Mouse (Mus musculus) spleen, postnatal 4 days (tissue): ENCODE measurements around the gene Lipc.
A peak's percentile ranks its signal among the peaks of the same experiment; 100 is the strongest.

Experiments used
- DNase-seq, 2 experiments: peaks; one replicate each; pipeline ENCODE4 v3.0.0; 2022; ENCODE audit warnings: low spot score in 2 of 2

The Lipc gene

DNA sequence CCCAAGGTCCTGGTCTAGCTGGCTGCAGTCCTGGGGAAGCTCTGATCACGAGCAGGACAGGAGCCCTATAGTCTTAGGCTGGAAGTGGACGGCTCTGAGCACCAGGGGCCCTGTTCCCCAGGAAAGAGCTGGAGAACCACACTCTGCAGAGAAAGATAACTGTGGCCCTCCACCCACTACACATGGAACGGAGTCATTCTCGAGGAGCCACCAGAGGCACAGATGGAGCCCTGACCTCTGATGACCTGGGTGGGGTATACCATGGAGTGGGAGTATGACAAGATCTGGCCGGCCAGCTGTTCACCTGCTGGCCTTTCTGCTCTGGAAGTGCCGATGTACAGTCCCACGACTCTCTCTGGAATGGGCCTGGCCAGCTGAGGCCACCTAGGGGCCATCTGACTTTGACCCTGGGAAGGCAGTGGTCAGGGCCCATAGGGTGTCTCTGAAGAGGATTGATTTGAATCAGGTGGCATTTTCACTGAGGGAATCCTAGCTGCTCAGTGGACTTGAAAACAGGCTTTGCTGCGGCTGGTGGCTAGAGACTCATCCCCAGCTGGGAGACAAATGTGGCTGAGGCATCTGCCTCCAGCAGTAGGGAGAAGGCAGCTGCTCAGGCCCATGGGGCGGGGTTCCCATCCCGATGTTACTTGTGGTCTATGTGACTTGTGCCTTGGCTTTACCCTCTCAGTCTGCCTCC lies 37.2 kb downstream of the Lipc start:
- peak; percentile 54 to 71 for DNase-seq

DNA sequence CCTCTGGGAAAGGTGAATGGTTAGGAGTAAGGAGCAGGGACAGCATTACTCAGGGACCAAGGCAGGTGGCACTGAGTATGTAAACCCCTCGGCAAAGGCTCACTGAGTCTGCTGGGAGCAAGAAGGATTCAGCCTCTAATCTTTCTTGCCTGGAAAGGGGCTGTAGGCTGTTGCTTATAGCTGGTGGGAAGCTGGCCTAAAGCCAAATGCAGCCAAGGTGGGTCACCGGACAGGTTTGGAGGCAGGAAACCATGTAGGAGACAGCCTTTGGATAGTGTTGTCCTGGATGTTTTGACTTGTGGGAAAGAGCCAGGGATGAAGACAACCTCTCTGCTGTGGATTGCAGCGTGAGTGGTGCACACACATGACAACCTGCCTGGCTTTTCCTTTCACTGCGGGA lies 40.9 kb downstream of the Lipc start:
- no peak for DNase-seq

DNA sequence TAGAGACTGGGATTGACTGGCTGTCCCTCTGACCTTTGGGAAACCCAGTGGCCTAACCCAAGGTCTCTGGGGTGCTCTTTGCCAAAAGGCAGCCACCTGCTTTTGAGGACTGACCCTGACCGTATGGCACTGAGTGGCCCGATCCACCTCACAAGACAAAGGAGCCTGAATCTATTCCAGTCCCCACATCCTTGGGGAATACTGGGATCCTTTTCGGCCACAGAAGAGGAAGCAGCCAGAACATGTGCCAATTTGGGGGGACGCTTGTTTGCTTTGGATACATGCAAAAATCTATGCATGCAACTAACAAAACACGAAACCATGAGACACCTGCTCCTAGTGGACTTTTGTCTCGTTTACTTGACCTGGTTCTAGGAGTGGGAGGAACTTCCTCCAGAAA lies 41.7 kb downstream of the Lipc start:
- no peak for DNase-seq

DNA sequence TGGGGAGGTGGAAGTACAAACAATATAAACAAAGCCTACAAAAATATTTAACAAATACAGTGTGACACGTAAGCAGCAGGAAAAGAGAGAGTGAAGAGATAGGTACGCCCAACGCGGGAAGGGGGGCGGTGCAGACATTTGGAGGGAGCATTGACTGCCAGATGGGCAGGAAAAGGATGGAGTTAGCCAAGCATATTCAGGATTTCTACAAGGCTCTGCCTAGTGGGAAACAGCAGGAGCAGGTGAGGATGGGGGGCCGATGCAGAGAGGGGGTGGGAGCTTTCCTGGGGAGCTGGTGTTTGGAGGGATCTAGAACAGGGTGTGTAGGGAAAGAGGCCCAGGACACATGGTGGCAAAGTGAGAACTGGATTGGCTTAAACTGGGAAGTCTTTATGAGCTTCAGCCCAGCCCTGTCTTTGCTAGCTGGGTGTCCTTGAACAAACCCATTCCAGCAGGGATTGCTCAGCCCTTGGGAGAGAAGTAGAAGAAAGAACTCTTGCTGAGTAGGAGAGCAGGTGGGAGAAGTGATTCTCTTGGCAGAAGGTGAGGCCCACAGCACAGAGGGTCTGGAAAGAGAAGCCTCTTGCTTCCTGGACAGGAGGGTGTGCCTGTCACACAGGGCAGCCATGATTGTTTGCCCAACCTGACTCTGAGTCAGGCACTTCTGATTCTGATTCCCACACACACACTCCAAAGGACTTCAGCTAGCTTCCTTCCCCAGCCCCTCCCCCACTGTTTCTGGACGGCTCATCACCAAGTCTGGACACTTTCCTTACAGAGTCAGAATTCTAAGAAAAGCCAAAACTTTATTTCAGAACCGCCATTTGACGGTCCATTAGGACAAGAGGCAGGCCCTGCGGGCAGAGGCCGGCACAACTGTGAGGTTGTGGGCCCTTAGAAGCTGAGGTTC lies 49.0 kb downstream of the Lipc start:
- DNase-seq, result no peak

DNA sequence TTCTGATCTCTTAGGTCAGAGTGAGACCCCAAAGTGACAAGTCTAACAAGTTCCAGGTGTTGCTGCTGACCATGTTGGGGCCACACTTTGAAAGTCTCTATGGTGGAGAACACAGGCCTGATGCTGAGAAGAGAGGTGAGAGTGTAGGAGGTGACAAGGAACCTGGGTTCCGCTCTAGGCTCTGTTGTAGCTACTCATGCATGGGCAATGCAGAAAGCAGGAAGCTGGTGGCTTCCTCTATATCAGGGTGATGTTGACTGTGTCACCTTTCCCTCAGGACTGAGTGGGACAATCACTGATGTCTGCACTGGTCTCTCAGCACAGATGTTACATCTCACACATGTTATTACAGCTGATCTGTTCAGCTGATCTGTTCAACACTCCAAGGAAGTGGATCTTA lies 57.8 kb downstream of the Lipc start:
- DNase-seq, result no peak

DNA sequence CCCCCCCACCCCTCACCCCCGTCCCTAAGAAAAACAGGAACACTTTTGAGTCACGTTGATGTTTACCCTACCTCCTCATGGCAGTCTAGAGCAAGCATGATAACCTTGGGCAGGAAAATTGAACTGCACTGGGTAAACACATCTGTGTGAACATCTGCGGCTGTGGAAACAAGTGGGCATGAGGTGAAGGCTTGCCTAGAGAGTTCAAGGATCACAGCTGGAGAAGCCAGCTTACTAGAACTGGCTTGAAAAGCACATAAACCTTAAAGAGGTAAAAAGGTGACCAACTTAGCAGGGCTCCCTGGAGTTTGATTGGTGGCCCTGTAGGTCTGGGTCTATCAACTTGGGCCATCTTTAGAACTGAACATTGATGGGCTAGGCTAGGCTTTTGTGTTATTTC lies 58.5 kb downstream of the Lipc start:
- DNase-seq, result no peak

DNA sequence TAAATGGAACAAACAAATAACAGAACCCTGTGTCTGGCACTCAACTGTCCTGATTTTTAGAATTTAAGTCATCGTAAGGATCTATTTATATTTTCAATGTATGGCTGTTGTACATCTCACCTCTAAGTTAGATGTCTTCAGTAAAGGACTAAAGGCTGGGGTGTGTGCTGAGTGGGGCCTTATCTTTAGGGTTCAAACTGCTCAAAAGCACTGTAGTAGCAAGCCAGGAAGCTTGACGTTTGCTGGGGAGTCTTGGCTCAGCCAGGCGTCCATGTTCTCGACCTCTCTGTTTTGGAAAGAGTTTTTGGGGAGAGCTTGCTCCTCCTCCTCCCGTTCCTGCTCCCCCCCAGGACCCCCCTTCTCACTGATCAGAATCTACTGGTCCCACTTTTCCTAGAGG lies 59.4 kb downstream of the Lipc start:
- DNase-seq, result no peak

DNA sequence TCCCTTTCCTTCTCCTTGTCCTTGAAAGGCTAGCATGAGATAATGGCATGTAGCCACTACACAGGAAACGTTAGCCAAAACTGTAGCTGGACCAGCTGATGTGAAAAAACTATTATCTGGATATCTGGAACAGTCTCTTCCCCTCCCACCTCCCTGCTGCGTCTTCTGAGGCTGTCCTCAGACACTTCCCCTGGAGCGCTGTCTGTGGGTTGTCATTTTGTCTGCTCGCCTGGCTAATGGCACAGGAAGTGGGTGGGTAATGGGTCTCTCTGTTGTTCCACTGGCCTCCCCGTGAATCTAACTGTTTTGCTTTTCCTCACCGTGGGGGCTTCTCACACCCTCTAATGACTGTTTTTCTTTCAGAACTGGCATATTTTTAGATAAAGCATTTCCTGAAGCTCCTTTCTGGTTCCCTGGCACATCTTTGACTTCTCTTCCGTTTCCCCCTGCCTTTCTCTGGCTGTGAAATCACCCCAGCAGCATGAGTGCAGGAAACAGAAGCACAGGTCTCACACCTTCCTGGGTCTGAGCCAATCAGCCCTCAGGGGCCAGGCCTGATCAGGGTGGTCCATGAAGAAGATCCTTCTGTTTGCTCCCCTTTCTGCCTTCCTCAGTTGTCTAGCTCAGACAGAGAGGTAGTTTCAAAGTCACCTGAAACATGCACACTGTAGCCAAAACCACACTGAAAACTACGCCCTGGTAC lies 60.4 kb downstream of the Lipc start:
- peak; percentile 30 to 71 for DNase-seq

DNA sequence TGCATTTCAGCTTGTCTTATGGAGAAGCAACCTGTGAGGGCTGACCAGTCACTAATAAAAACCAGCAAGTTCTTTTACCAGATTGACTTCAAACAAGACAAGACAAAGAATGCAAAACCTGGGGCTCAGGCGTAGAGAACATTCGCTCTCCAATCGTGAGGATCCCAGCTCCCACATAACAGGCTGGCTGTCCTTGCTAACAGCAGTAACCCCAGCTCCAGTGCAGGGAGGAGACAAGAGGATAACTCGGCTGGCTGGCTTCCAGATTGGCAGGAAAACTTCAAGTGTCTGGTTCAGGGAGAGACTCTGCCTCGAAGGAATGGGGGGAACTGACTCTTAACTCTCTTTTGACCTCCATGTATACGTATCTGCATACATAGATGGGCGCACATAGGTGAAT lies 61.3 kb downstream of the Lipc start:
- no peak for DNase-seq

DNA sequence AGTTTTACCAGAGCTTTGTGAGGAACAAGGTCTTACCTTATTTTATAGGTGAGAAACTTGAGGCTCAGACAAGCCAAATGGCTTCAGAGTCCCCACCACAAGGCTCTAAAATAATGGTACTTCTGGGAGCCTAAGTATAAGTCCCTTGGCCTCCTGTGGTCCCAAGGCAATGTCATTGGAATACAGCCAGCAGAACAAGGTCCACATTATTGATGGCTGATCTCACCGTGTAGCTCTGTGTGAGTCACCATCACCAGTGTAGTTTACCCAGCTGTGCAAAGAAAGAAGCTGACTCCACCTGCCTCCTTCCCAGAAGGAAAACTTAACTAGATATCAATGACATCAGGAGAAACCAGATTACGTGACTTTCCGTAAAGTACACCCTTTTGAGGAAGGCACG lies 63.1 kb downstream of the Lipc start:
- DNase-seq, result no peak

DNA sequence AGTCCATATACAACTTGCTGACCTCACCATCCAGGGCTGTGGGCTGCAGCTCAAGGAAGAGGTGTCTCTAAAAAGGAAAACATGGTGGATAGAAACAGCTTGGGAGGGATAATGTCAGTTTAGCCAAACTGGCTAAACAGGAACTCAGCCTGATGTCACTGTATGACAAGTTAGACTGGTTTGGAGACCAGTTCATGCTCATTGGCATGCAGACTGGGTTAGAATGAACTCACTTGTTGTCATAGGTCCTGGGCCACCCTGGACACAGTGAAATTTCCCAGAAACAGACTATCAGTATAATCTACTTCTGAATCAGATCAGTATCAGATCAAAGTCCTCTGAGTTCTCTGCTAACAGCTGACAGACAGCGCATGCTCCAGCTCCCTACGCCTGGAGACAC lies 63.5 kb downstream of the Lipc start:
- no peak for DNase-seq

DNA sequence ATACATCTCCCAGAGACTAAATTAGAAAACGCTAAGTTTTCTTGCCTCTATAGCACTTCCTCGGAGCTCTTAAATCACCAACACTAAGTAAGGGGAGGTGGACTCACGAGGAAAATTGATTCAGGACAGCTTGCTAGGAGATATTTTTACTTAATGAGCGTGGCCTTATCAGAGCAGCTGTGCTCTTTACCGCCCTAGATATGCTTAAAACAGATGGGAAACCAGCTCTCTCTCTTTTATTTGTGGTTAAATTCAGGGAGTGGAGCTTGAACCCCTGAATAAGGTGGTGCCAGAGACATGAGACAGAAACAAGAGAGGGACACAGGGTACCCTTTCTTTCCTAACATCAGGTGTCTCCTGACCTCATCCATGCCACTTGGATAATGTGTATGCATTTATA lies 70.0 kb downstream of the Lipc start:
- DNase-seq, result no peak

DNA sequence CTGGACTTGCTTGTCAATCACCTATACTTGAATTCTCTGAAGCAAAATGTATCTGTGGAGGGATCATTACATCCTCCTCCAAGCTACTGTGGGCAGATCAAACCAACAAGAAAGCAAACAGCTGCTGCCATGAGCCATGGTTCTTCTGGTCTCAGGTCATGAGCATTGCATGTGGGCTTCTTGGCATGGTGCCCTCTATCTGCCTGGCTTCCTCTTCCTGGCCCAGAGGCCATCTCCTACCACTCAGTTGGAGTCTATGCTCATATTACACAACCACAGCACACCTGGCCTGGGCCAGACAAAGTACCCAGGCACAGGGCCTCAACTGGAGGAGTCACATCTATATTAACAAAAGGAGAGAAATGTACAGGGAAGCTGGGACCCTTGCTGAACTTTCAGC lies 73.2 kb downstream of the Lipc start:
- DNase-seq, result no peak

DNA sequence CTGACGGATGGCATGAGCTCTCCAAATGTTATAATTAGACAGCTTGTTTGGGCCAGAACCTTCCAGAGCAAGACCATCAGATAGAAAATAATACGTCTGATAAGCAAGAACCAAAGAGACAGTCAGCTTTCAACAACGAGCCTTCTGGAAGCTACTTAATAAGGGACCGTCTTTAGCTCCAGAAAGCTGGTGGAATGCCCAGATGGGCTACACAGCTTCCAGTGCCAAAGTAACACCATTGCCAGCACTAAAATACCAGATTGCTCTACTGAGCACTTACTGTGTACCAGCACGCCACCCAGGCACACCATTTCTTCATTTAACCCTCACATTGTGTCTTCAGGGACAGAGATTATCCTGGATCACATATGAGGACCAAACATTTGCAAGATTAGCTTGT lies 73.9 kb downstream of the Lipc start:
- DNase-seq, result no peak

DNA sequence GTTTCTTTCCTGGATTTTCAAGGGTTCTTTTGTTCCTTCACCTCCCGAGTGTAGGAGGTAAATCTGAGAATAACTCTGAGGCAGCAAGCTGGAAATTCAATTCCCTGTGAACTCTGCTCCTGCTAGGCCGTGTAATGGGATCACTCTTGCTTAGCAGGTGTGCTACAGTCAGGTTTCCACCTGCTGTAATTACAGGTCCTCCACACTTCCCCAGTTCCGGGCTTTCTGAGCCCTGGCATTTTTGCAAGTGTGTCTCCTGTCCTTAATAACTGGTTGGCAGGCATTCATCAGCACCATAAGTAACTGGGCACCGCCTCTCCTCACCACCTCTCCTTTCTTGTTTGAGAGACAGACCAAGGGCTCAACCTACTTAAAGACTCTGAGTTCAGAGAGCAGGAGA lies 76.5 kb downstream of the Lipc start:
- DNase-seq, result no peak

DNA sequence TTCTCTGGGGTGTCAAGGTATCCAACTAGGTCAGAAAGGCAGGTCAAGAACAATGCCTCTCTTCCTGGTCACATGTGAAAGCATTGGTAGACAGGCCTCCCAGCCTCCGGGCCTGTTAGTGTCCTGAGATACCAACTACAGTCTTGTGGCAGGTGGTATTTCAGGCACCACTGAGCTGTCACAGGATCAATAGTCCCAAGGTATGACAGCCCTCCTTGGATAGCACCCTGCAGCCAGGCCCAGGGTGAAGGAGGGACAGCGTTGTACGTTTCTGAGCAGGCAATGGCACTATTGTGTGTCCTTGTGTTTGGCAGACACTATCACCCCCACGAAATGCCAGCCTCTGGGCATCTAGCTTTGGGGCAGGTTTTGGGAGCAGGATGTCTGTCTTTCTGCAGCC lies 77.0 kb downstream of the Lipc start:
- no peak for DNase-seq

DNA sequence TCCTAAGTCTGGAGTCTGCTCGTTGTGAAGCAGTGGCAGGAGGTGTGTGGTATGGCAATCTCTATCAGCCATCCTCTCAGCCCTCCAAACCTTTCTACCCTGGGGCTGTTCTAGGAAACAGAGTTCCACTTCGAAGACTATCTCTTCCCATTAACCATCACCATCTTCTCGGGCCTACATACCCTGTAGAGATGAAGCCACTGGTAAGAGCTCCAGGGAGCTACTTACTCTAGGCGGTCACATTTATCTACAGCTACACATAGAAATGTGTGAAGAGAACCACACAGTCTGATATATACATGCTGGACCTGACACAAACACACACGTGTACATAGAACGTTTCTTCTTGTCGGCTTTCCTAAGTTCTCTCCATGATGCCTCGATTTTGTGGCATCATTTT lies 79.4 kb downstream of the Lipc start:
- no peak for DNase-seq

DNA sequence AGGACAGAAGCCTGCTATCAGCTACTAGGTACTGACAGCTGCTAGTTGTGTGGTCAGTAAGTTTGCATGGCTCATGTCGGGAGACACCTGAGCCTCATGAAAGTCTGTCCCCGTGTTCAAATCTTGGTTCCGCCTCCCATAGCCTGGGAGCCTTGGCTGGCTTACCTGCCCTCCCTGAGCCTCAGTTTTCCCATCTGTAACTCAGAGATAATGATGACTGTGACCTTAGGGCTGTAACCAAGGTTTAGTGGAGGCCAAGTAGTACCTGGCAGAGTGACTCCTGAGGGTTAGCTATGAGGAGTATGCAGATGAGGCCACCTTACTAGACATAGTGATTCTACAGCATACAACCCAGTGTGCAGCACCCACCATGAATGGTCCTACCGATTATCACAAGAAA lies 81.7 kb downstream of the Lipc start:
- no peak for DNase-seq

DNA sequence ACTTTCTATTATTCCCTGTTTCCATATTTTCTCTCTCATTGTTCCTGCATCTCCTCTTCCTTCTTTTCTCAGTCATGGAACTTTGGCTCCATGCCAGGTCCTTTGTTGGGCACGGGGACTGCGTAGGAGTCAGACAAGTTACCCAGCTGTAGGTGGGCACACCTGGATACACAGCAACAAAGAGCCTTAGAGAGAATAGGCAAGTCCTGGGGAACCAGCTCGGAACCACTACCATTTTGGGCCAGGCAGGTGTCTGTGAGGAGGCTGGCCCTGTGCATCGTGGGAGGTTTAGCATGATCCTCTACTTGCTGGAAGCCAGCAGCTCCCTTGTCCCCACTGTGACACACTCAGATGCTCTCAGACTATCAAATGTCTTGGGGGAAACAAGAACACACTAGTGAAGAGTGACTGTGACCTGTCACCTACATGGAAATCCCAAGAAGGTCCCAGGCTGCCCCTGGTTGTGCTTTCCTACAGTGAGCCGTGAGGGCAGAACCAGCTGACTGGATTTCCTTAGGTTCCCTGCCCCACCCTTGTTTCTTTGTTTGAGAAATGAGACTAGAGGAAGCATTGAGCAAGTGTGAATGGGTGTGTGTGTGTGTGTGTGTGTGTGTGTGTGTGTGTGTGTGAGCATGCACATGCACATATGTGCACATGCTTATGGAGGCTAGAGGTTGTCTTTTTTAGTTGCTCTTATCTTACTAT lies 82.7 kb downstream of the Lipc start:
- peak in 1 of 2 experiments; percentile 56 for DNase-seq

DNA sequence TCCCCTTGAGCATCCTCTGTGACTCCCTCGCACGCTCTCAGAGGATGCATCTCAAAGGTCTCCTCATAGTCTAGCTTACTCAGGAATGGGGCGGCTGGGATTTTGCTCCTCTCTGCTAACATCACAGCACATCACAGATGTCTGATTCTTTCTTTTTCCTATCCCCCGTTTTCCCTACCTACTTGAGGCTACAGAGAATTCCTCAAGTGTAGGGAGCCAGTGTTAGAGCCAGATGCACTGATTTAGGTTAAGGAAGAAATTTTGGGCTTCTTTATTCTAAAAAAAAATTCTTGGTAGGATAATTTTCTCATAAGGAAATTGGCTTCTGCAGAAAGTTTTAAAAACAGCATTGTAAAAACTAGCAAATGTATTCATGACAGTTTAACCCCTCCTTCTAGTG lies 84.6 kb downstream of the Lipc start:
- DNase-seq, result no peak

DNA sequence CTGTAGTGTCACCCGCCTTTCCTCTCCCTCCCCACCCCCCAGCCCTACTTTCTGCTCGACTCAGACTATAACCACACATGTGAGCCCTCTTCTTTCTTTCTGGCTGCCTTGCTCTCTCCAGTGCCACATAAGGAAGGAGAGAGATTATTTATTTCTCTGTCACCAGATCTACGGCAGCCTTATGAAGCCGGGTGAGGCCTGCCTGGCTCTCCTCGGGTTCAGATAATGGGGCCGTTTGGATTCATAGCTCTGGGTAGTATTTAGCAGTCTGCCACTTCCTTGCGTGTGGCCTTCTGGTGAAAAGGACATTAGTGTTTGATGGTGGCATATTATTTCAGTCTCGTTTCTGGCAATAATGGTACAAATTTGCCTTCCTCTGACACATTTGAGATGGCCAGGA lies 88.0 kb downstream of the Lipc start:
- peak in 1 of 2 experiments; percentile 61 for DNase-seq

DNA sequence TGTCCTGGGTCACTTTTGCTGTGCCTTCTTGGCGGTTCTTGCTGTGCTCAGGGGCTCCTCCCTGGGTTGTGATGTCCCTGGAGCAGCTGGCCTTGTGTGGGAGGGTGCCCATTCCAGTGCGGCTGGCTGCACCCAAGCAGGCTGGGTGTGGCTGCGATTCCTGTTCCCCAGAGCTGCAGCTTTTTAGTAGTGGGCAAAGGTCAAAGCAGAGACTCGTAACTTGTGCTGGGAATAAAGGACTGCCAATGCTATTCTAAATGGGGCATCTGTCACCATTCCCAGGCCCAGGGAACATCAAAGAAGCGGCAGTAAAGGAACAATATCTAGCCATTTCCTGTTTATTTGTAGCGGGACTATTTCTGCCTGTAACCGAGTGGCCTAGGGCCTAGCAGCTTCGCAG lies 88.7 kb downstream of the Lipc start:
- peak; percentile 44 to 70 for DNase-seq
